Mouse (Mus musculus) lung, postnatal 0 days (tissue): ENCODE measurements around the gene Ywhah. TPM values are rescaled to one million over a fixed set of nuclear protein-coding genes. Genes with fewer than 3 reads are reported as not detected.
A peak's percentile ranks its signal among the peaks of the same experiment; 100 is the strongest.
"Not testable (repeated sequence)": the region's sequence is repeated elsewhere in the genome, so short reads cannot be mapped to it uniquely, and the experiment has no call there.

Experiments used
- ATAC-seq: fragments of 200-750 bp; cut with Nextera tagmentation; 2 replicates; pipeline ENCODE4 v1.8.0; 2017; ENCODE audit warnings: moderate library complexity
- DNase-seq: peaks from one replicate; pipeline ENCODE4 v3.0.0-alpha.2; 2016; ENCODE audit warnings: low spot score
- H3K27ac ChIP-seq: fragments of 300-500 bp; sonication (generic); 2 replicates; pipeline ENCODE4 v1.5.1; 2014; ENCODE audit warnings: antibody characterized with exemption, mild to moderate bottlenecking, low read length, mixed read lengths
- H3K27me3 ChIP-seq: fragments of 300-500 bp; sonication (generic); replicated peaks from 2 replicates; pipeline ENCODE4 v1.6.1; 2014; ENCODE audit warnings: low read length, mixed read lengths; ENCODE audit not compliant: insufficient read depth
- H3K36me3 ChIP-seq: fragments of 300-500 bp; sonication (generic); 2 replicates; pipeline ENCODE4 v1.6.1; 2014; ENCODE audit warnings: low read length, mixed read lengths; ENCODE audit not compliant: insufficient read depth
- H3K4me1 ChIP-seq: fragments of 300-500 bp; sonication (generic); 2 replicates; pipeline ENCODE4 v1.6.1; 2014; ENCODE audit warnings: antibody characterized with exemption, low read depth, low read length, mixed read lengths; ENCODE audit not compliant: insufficient read depth
- H3K4me2 ChIP-seq: fragments of 300-500 bp; sonication (generic); replicated peaks from 2 replicates; pipeline ENCODE4 v1.6.1; 2014; ENCODE audit warnings: low read depth, mild to moderate bottlenecking, low read length, moderate library complexity, mixed read lengths
- H3K4me3 ChIP-seq: fragments of 300-500 bp; sonication (generic); 2 replicates; pipeline ENCODE4 v1.5.1; 2014; ENCODE audit warnings: low read depth, low read length
- H3K9ac ChIP-seq: fragments of 300-500 bp; sonication (generic); replicated peaks from 2 replicates; pipeline ENCODE4 v1.6.1; 2014; ENCODE audit warnings: low read depth, mild to moderate bottlenecking
- H3K9me3 ChIP-seq: fragments of 300-500 bp; sonication (generic); 2 replicates; pipeline ENCODE4 v1.6.1; 2016; ENCODE audit warnings: low read length, mixed read lengths
- CTCF ChIP-seq: IDR thresholded peaks from 2 replicates; pipeline ENCODE4 v1.5.1; 2016; ENCODE audit warnings: antibody characterized with exemption, mild to moderate bottlenecking
- EP300 ChIP-seq: IDR thresholded peaks from 2 replicates; pipeline ENCODE4 v1.6.1; 2016; ENCODE audit warnings: antibody characterized with exemption, mild to moderate bottlenecking, control low read depth
- WGBS: fragments of 180-500 bp; shearing (Covaris S2); extraction: QIAGEN DNeasy Blood & Tissue Kit; methylation state at CpG from one replicate; pipeline ENCODE4 v1.1.7; 2014; 5-methylcytosine and 5-hydroxymethylcytosine counted together
- polyA plus RNA-seq: library from polyadenylated mRNA; unstranded; fragments of >200 nt; fragmentation: Nextera tagmentation; extraction: Ambion mirVana; gene quantifications from 2 replicates; pipeline ENCODE4 v1.2.1, GENCODE M21; 2015

The Ywhah gene
- polyA plus RNA-seq, 1 experiment from 2014 or later: 242 TPM

GRCm38 (mm10) chr5:33033121-33033520 lies 14.5 kb downstream of the Ywhah start:
- TF ChIP-seq CTCF (peak; percentile 96), EP300 (no peak)
- H3K9ac ChIP-seq: no peak overlapping the region
- ATAC-seq: peak; percentile 87
- no peak overlapping the region for H3K4me3 ChIP-seq
- WGBS: 3% methylated on average over 4 of the region's 4 CpGs
- no peaks in the 10 kb centered on the region for H3K4me1 ChIP-seq
- no peaks in the 10 kb centered on the region for H3K27me3 ChIP-seq
- peak; percentile 85 for DNase-seq
- no peaks in the 10 kb centered on the region for H3K36me3 ChIP-seq
- H3K27ac ChIP-seq: no peak overlapping the region
- H3K9me3 ChIP-seq: no peaks in the 10 kb centered on the region
- H3K4me2 ChIP-seq: no peak overlapping the region

GRCm38 (mm10) chr5:33033633-33034032 lies 15.0 kb downstream of the Ywhah start:
- H3K9ac ChIP-seq, ATAC-seq: not testable (repeated sequence)
- 44% methylated on average over 8 of the region's 8 CpGs for WGBS

GRCm38 (mm10) chr5:33034100-33034499 lies 15.5 kb downstream of the Ywhah start:
- no peak overlapping the region for H3K4me2 ChIP-seq
- H3K9ac ChIP-seq: no peak overlapping the region
- H3K36me3 ChIP-seq: no peaks in the 10 kb centered on the region
- no peaks in the 10 kb centered on the region for H3K9me3 ChIP-seq
- peak; percentile 40 for ATAC-seq
- H3K4me3 ChIP-seq: no peak overlapping the region
- H3K4me1 ChIP-seq: no peaks in the 10 kb centered on the region
- peak; percentile 63 for TF ChIP-seq CTCF
- TF ChIP-seq EP300: no peak
- no peaks in the 10 kb centered on the region for H3K27me3 ChIP-seq
- H3K27ac ChIP-seq: no peak overlapping the region
- 16% methylated on average over 6 of the region's 7 CpGs for WGBS
- DNase-seq: peak; percentile 37

More at GRCm38 (mm10) chr5:33033633-33034032, 15.0 kb downstream of the Ywhah start:
- H3K4me1 ChIP-seq, DNase-seq, H3K4me2 ChIP-seq, H3K9me3 ChIP-seq, H3K4me3 ChIP-seq, H3K27ac ChIP-seq, H3K36me3 ChIP-seq, H3K27me3 ChIP-seq: not testable (repeated sequence)

GRCm38 (mm10) chr5:33034916-33035315 lies 16.3 kb downstream of the Ywhah start:
- Histone ChIP-seq H3K4me3 (no peak overlapping the region), H3K9me3 (no peaks in the 10 kb centered on the region), H3K4me2 (no peak overlapping the region), H3K27ac (no peak overlapping the region), H3K27me3 (no peaks in the 10 kb centered on the region), H3K4me1 (no peaks in the 10 kb centered on the region), H3K9ac (no peak overlapping the region), H3K36me3 (no peaks in the 10 kb centered on the region)
- TF ChIP-seq CTCF (no peak), EP300 (no peak)
- no peak for ATAC-seq
- WGBS: 29% methylated on average over 3 of the region's 3 CpGs
- DNase-seq: no peak

- H3K9ac ChIP-seq: no peak overlapping the region
These were observed 20.3 kb downstream of the Ywhah start for GRCm38 (mm10) chr5:33038656-33039509.

GRCm38 (mm10) chr5:33039510-33039911 lies 20.9 kb downstream of the Ywhah start:
- no peak overlapping the region for H3K9ac ChIP-seq
- no peaks in the 10 kb centered on the region for H3K4me1 ChIP-seq
- ATAC-seq: peak; percentile 21; the same call in 1 of the 2 replicates
- H3K4me3 ChIP-seq: no peak overlapping the region
- H3K9me3 ChIP-seq: no peaks in the 10 kb centered on the region
- H3K27ac ChIP-seq: no peak overlapping the region
- no peaks in the 10 kb centered on the region for H3K36me3 ChIP-seq
- 0 out of 2 replicates have a peak overlapping the region, but pooled peaks have one; percentile 20 for H3K4me2 ChIP-seq
- H3K27me3 ChIP-seq: no peaks in the 10 kb centered on the region
- peak; percentile 90 for DNase-seq
- 4% methylated on average over 13 of the region's 13 CpGs for WGBS
- TF ChIP-seq CTCF (peak; percentile 77), EP300 (no peak)

More at GRCm38 (mm10) chr5:33038656-33039509, 20.3 kb downstream of the Ywhah start:
- H3K4me3 ChIP-seq: no peak overlapping the region
- H3K4me1 ChIP-seq: no peaks in the 10 kb centered on the region
- no peaks in the 10 kb centered on the region for H3K27me3 ChIP-seq
- 0 out of 2 replicates have a peak overlapping the region, but pooled peaks have one; percentile 20 for H3K4me2 ChIP-seq
- DNase-seq (no peak), ATAC-seq (no peak)
- no peaks in the 10 kb centered on the region for H3K36me3 ChIP-seq
- no peaks in the 10 kb centered on the region for H3K9me3 ChIP-seq
- WGBS: 41% methylated on average over 13 of the region's 13 CpGs
- no peak overlapping the region for H3K27ac ChIP-seq
- TF ChIP-seq EP300 (no peak), CTCF (no peak)

GRCm38 (mm10) chr5:33040735-33041134 lies 22.1 kb downstream of the Ywhah start:
- H3K4me1 ChIP-seq, H3K9me3 ChIP-seq, H3K27ac ChIP-seq, H3K27me3 ChIP-seq, H3K4me3 ChIP-seq, H3K4me2 ChIP-seq, H3K36me3 ChIP-seq, H3K9ac ChIP-seq, ATAC-seq, DNase-seq: not testable (repeated sequence)
- WGBS: 70% methylated on average over 1 of the region's 1 CpGs
